Mouse (Mus musculus) liver, embryonic 16.5 days (tissue): Measurements from ENCODE around the gene Echdc3. TPM values are rescaled to one million over a fixed set of nuclear protein-coding genes. Genes with fewer than 3 reads are reported as not detected.

Experiments
- ATAC-seq: fragments of 200-750 bp; cut with Nextera tagmentation; 2 replicates; pipeline ENCODE4 v1.8.0; 2017; ENCODE audit warnings: low read depth, mild to moderate bottlenecking, moderate number of reproducible peaks, moderate library complexity
- H3K27ac ChIP-seq: fragments of 300-500 bp; sonication (generic); 2 replicates; pipeline ENCODE4 v1.5.1; 2014; ENCODE audit warnings: mild to moderate bottlenecking, low read length
- H3K27me3 ChIP-seq: fragments of 300-500 bp; sonication (generic); 2 replicates; pipeline ENCODE4 v1.6.1; 2014; ENCODE audit warnings: low read depth, low read length, mixed read lengths; ENCODE audit not compliant: control insufficient read depth, insufficient read depth
- H3K36me3 ChIP-seq: fragments of 300-500 bp; sonication (generic); 2 replicates; pipeline ENCODE4 v1.6.1; 2014; ENCODE audit warnings: mild to moderate bottlenecking; ENCODE audit not compliant: control insufficient read depth, insufficient read depth
- H3K4me1 ChIP-seq: fragments of 300-500 bp; sonication (generic); 2 replicates; pipeline ENCODE4 v1.6.1; 2014; ENCODE audit warnings: low read depth, low read length, mixed read lengths; ENCODE audit not compliant: control insufficient read depth
- H3K4me2 ChIP-seq: fragments of 300-500 bp; sonication (generic); 2 replicates; pipeline ENCODE4 v1.6.1; 2014; ENCODE audit warnings: low read depth, low read length, mixed read lengths
- H3K4me3 ChIP-seq: fragments of 300-500 bp; sonication (generic); 2 replicates; pipeline ENCODE4 v1.5.1; 2014; ENCODE audit warnings: low read depth, mild to moderate bottlenecking, low read length
- H3K9ac ChIP-seq: fragments of 300-500 bp; sonication (generic); 2 replicates; pipeline ENCODE4 v1.6.1; 2014; ENCODE audit warnings: low read depth, low read length
- H3K9me3 ChIP-seq: fragments of 300-500 bp; sonication (generic); replicated peaks from 2 replicates; pipeline ENCODE4 v1.6.1; 2016; ENCODE audit warnings: low read length; ENCODE audit not compliant: control insufficient read depth
- WGBS: fragments of 180-500 bp; shearing (Covaris S2); extraction: QIAGEN DNeasy Blood & Tissue Kit; methylation state at CpG from one replicate; pipeline ENCODE4 v1.1.7; 2014; ENCODE audit not compliant: insufficient replicate concordance; 5-methylcytosine and 5-hydroxymethylcytosine counted together
- polyA plus RNA-seq: library from polyadenylated mRNA; unstranded; fragments of >200 nt; fragmentation: Nextera tagmentation; extraction: Ambion mirVana; gene quantifications from 2 replicates; pipeline ENCODE4 v1.2.1, GENCODE M21; 2015

Echdc3 gene
- 17.2 and 21.1 TPM in 2 replicates for polyA plus RNA-seq

DNA sequence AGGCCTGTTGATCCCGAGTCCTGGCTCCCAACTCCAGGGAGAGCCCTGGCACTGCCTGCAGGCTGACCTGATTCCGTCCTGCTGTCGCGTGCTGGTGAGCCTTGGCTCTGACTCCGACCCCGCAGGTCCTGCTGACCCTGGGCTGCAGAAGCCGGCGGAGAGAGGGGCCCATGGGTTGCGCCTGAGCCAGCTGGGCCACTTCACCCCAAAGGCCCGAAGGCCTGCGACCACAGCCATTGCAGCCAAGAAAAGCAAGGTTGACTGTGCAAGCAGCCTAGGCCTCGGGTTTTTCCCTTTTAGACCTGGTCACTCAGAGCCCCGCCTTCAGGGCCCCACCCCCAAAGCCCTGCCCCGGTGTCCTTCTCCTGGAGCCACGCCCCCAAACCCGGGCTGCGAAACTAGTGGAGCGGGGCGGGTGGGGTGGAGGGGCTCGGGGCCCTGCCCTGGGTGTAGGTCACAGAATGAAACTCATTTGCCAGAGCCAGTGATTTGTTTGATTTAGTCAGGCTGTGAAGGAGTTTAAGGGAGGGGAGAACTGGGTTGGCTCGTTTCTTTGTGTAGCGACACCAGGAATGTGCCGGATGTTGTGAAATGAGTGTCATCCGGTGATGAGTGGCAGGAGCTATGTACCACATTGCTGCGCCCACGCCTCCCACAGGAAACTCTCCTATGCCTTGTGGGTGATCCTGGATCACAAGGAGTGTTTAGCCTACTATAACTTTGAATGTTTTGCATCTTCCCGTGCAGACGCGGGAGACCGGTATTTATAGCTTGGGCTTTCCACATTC is at the start of gene Echdc3:
Gene Echdc3, minus strand, starts transcription at position 310 of the 788 bp plus-strand sequence.
- H3K27ac ChIP-seq = peak within 1 kb of the TSS; percentile 83
- H3K4me3 ChIP-seq = peak within 1 kb of the TSS; percentile 60
- H3K4me1 ChIP-seq = no peaks in the 10 kb centered on the region; the same call in none of the 2 replicates
- no peaks in the 10 kb centered on the region for H3K36me3 ChIP-seq
- 4% methylated on average over 30 of the region's 30 CpGs for WGBS
- no peaks in the 10 kb centered on the region for H3K27me3 ChIP-seq
- H3K9ac ChIP-seq = peak within 1 kb of the TSS; percentile 61
- H3K4me2 ChIP-seq = peak within 1 kb of the TSS; percentile 70
- no peaks in the 10 kb centered on the region for H3K9me3 ChIP-seq
- ATAC-seq = peak; percentile 90

DNA sequence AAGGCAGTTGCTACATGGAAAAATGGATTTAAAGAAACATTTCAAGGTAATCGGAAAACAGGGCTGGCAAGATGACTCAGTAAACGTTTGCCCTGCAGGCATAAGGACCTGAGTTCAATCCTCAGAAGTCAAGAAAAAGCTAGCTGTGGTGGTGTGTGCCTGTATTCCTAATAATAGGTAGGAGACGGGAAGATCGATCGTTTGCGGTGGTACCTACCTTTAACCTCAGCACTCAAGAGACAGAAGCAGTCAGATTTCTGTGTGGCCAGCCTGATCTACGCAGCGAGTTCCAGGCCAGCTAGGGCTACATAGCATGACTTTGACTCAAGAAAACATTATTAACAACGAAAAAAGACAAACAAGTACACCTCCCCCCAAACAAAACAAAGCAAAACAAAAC is 48.9 kb upstream of the Echdc3 start:
- Histone ChIP-seq H3K36me3 (no peaks in the 10 kb centered on the region), H3K9ac (no peak overlapping the region), H3K4me3 (no peak overlapping the region), H3K27ac (no peak overlapping the region), H3K4me2 (no peak overlapping the region), H3K9me3 (no peaks in the 10 kb centered on the region; the same call in 1 of the 2 replicates), H3K4me1 (peaks cover 30% of the 10 kb centered on the region), H3K27me3 (no peaks in the 10 kb centered on the region)
- no peak for ATAC-seq
- 78% methylated on average over 9 of the region's 9 CpGs for WGBS

DNA sequence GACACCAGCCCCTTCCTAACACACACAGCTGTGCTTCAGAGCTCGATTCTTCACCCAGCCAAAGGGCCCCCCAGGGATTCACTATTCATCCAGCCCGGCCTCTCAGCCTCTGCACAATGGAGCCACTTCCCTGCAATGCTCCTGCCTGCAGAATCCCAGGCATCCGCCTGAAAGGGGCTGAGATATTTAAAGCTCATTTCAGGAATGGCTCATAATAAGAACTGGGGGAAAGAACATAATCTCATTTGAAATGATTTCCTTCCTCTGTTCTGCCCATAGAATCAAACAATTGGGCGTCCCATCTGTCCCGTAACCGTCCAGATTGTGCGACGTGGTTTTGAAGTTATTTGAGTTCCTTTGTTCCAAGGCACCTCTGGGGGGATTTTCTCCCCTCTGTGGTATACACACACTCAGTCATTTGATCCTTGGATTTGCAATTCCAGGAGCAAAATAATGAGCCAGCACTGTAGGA is 48.4 kb upstream of the Echdc3 start:
- H3K4me3 ChIP-seq = no peak overlapping the region
- H3K27ac ChIP-seq = no peak overlapping the region
- H3K4me1 ChIP-seq = peaks cover 30% of the 10 kb centered on the region
- H3K27me3 ChIP-seq = no peaks in the 10 kb centered on the region
- ATAC-seq = no peak
- H3K9me3 ChIP-seq = no peaks in the 10 kb centered on the region; the same call in 1 of the 2 replicates
- H3K36me3 ChIP-seq = no peaks in the 10 kb centered on the region
- 65% methylated on average over 8 of the region's 8 CpGs for WGBS
- H3K9ac ChIP-seq = no peak overlapping the region
- no peak overlapping the region for H3K4me2 ChIP-seq

DNA sequence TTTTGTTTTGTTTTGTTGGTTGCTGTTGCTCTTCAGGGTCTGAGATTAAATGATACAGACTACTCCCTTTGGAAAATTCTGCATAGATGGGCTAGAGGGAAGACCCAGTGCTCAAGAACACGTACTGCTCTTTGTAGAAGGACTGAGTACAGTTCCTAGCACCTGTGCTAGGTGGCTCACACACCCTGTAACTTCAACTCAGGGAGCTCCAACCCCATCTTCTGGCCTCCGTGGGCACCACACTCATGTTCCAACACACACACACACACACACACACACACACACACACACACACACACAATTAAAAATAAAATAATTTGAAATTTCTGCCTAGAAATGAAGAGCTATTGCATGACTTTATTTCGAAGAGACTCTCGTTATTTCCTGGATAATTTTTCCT is 47.8 kb upstream of the Echdc3 start:
- H3K9me3 ChIP-seq = no peaks in the 10 kb centered on the region
- peaks cover 29% of the 10 kb centered on the region for H3K4me1 ChIP-seq
- no peak overlapping the region for H3K9ac ChIP-seq
- 80% methylated on average over 4 of the region's 4 CpGs for whole genome bisulfite sequencing
- no peaks in the 10 kb centered on the region for H3K36me3 ChIP-seq
- H3K4me3 ChIP-seq = no peak overlapping the region
- H3K4me2 ChIP-seq = no peak overlapping the region
- ATAC-seq = no peak
- H3K27ac ChIP-seq = no peak overlapping the region
- no peaks in the 10 kb centered on the region for H3K27me3 ChIP-seq

DNA sequence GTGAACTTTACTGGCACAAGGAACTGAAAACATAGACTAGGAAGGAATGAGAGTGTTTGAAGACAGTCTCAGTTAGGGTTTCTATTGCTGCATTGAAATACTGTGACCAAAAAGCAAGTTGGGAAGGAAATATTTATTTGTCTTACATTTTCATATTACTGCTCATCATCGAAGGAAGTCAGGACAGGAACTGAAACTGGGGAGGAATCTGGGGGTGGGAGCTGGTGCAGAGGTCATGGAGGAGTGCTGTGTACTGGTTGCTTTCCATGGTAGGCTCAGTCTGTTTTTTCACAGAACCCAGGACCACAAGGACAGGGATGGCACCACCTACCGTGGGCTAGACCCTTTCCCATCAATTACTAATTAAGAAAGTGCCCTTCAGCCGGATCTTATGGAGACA is 46.3 kb upstream of the Echdc3 start:
- Histone ChIP-seq H3K27ac (no peak overlapping the region), H3K4me1 (peaks cover 15% of the 10 kb centered on the region), H3K9ac (no peak overlapping the region), H3K27me3 (no peaks in the 10 kb centered on the region), H3K36me3 (no peaks in the 10 kb centered on the region), H3K4me2 (no peak overlapping the region), H3K4me3 (no peak overlapping the region), H3K9me3 (no peaks in the 10 kb centered on the region)
- 59% methylated on average over 3 of the region's 3 CpGs for WGBS
- ATAC-seq = no peak

DNA sequence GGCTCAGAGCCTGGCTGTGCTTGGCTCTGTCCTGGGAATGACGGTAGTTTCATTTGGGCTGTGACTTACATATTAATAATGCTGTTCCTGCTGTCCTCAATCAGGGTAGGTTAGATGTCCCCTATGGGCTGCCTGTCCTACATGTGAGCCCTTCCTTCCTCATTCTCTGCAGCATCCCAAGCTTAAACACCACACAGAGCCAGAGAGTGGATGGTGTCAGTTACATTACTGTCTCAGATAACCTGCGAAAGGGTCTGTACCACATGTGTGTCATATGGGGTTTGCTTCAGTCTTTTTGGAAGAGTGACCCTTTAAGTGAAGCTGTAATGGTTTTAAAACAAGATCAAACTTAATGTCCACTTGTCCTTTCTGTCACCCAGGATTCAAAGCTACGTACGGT is 45.2 kb upstream of the Echdc3 start:
- H3K36me3 ChIP-seq = no peaks in the 10 kb centered on the region
- no peak overlapping the region for H3K4me2 ChIP-seq
- no peak overlapping the region for H3K9ac ChIP-seq
- H3K27ac ChIP-seq = no peak overlapping the region
- 85% methylated on average over 4 of the region's 4 CpGs for WGBS
- H3K27me3 ChIP-seq = no peaks in the 10 kb centered on the region
- no peak for ATAC-seq
- no peak overlapping the region for H3K4me3 ChIP-seq
- H3K4me1 ChIP-seq = peaks cover 5% of the 10 kb centered on the region
- H3K9me3 ChIP-seq = no peaks in the 10 kb centered on the region

DNA sequence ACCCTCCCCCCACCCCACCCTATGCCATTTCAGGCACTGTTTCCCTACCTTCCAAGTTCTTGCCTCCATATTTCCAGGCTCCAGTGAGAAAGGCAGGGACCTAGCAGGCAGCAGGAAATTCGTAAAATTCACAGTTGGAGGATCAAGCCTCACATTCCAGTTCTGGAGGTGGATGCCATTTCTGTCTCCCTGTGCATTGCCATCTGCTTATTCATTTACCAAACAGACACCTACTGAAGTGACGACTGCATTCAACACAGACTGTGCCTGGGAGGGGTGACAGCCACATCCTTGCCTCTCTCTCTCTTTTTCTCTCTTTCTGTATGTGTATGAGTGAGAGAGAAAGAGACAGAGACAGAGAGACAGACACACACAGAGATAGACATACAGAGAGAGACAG is 44.3 kb upstream of the Echdc3 start:
- 51% methylated on average over 2 of the region's 2 CpGs for WGBS
- H3K4me1 ChIP-seq = no peaks in the 10 kb centered on the region
- no peak overlapping the region for H3K9ac ChIP-seq
- H3K4me2 ChIP-seq = no peak overlapping the region
- no peaks in the 10 kb centered on the region for H3K27me3 ChIP-seq
- no peaks in the 10 kb centered on the region for H3K9me3 ChIP-seq
- no peaks in the 10 kb centered on the region for H3K36me3 ChIP-seq
- H3K27ac ChIP-seq = no peak overlapping the region
- H3K4me3 ChIP-seq = no peak overlapping the region
- no peak for ATAC-seq

DNA sequence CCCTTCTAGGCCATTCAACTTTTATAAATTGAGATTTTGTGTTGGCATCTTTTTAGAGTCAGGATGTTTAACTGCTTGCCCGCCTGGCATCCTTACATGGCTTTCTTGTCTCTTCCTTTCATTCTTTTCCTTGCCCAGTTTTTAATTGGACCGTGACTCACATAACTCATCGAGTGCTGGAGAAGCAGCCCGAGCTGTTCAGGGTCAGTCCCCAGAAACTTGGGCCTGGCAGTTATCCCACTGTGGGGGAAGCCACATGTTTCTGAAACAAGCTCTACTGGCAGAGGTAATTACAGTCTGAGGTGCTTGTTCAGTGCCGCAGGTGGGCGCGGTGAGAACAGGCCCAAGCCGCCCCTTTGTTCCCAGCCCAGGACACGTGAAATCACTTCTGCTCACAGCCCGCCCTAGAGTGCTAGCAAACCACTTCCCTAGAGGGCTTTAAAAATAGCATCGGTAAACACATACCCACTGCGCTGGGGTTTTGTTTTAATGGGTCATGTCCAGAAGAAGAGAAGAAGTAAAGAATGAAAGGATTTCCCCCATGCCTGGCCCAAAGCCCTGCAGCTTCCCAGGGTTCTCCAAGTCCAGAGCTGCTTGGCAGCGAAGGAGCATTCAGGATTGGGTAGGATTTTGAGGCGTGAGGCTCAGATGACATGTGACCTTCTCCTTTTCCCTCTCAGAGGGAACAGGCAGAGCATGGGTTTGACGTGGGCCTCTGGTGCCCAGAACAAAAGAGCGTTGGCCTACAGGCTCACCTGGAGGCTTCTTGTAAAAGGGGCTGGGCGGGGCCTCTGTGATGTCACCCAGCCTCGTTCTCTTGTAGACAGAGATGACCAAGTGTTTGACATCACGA is 43.4 kb upstream of the Echdc3 start:
- no peaks in the 10 kb centered on the region for H3K9me3 ChIP-seq
- peak overlapping the region; percentile 1; the same call in 1 of the 2 replicates for H3K27ac ChIP-seq
- H3K27me3 ChIP-seq = no peaks in the 10 kb centered on the region
- no peaks in the 10 kb centered on the region for H3K36me3 ChIP-seq
- WGBS = 42% methylated on average over 19 of the region's 19 CpGs
- no peak overlapping the region for H3K4me3 ChIP-seq
- no peak overlapping the region for H3K9ac ChIP-seq
- no peak overlapping the region for H3K4me2 ChIP-seq
- 0 out of 2 replicates have a peak, but pooled peaks have one; percentile 16 for ATAC-seq
- no peaks in the 10 kb centered on the region for H3K4me1 ChIP-seq
